Mouse (Mus musculus): Measurements from ENCODE around the gene Dbn1. TPM values are rescaled to one million over a fixed set of nuclear protein-coding genes. Genes with fewer than 3 reads are reported as not detected.

The Dbn1 gene
- total RNA-seq, 2 experiments from 2014 or later = 303 to 325 TPM

GRCm38 (mm10) chr13:55486029-55486794, 1.7 kb downstream of the Dbn1 start:
- DNase-seq (ENCODE audit: extremely low spot score in 1 of 2, low spot score in 2 of 2) = no peak
- no peak; the same call in none of the 2 replicates for TF ChIP-seq CTCF (IDR thresholded peaks at IDR 0.05)
- Histone ChIP-seq H3K4me3 (peak overlapping the region; percentile 92), H3K27ac (peak overlapping the region; percentile 98)
- intact Hi-C loops (cut with DNase I) = no loop called here

- no peak for TF ChIP-seq CTCF (IDR thresholded peaks at IDR 0.05)
- Histone ChIP-seq H3K27ac (peak overlapping the region; percentile 93), H3K4me3 (peak overlapping the region; percentile 44)
- DNase-seq (ENCODE audit: extremely low spot score in 1 of 2, low spot score in 2 of 2) = no peak
- intact Hi-C loops (cut with DNase I) = no loop called here
Observed at GRCm38 (mm10) chr13:55484520-55485088, 3.3 kb downstream of the Dbn1 start.

GRCm38 (mm10) chr13:55483593-55483992, 4.3 kb downstream of the Dbn1 start:
- no peak for TF ChIP-seq CTCF (IDR thresholded peaks at IDR 0.05)
- DNase-seq (ENCODE audit: extremely low spot score in 1 of 2, low spot score in 2 of 2) = peak; percentile 90 to 93
- Histone ChIP-seq H3K27ac (peak overlapping the region; percentile 93), H3K4me3 (peak overlapping the region; percentile 44)
- intact Hi-C loops (cut with DNase I) = no loop called here

- no peak for DNase-seq (ENCODE audit: extremely low spot score in 1 of 2, low spot score in 2 of 2)
- peak overlapping the region; percentile 92 for H3K27ac ChIP-seq
- peak overlapping the region; percentile 44 for H3K4me3 ChIP-seq
- TF ChIP-seq CTCF (IDR thresholded peaks at IDR 0.05) = no peak
- intact Hi-C loops (cut with DNase I) = no loop called here
Observed at GRCm38 (mm10) chr13:55483071-55483470, 4.8 kb downstream of the Dbn1 start.

GRCm38 (mm10) chr13:55482542-55482941, 5.4 kb downstream of the Dbn1 start:
- H3K27ac ChIP-seq = peak overlapping the region; percentile 92
- H3K4me3 ChIP-seq = peak overlapping the region; percentile 44
- intact Hi-C loops (cut with DNase I) = no loop called here
- DNase-seq (ENCODE audit: extremely low spot score in 1 of 2, low spot score in 2 of 2) = no peak
- peak; percentile 14 for TF ChIP-seq CTCF (IDR thresholded peaks at IDR 0.05)

GRCm38 (mm10) chr13:55479929-55480328, 8.0 kb downstream of the Dbn1 start:
- no peak for TF ChIP-seq CTCF (IDR thresholded peaks at IDR 0.05)
- DNase-seq (ENCODE audit: extremely low spot score in 1 of 2, low spot score in 2 of 2) = no peak
- H3K4me3 ChIP-seq = no peak overlapping the region
- intact Hi-C loops (cut with DNase I) = no loop called here
- H3K27ac ChIP-seq = no peak overlapping the region

GRCm38 (mm10) chr13:55479008-55479407, 8.9 kb downstream of the Dbn1 start:
- no peak for DNase-seq (ENCODE audit: extremely low spot score in 1 of 2, low spot score in 2 of 2)
- intact Hi-C loops (cut with DNase I) = no loop called here
- TF ChIP-seq CTCF (IDR thresholded peaks at IDR 0.05) = no peak
- Histone ChIP-seq H3K27ac (peak overlapping the region; percentile 21; the same call in 1 of the 2 replicates), H3K4me3 (no peak overlapping the region)

GRCm38 (mm10) chr13:55478036-55478435, 9.9 kb downstream of the Dbn1 start:
- H3K27ac ChIP-seq = no peak overlapping the region
- intact Hi-C loops (cut with DNase I) = loop anchor here (1.0 kb wide), 1 partner anchor 35 kb away; the partner anchor contains the start of gene Pdlim7
- DNase-seq (ENCODE audit: extremely low spot score in 1 of 2, low spot score in 2 of 2) = no peak

GRCm38 (mm10) chr13:55477492-55477891, 10.4 kb downstream of the Dbn1 start:
- intact Hi-C loops (cut with DNase I) = no loop called here
- DNase-seq (ENCODE audit: extremely low spot score in 1 of 2, low spot score in 2 of 2) = no peak
- TF ChIP-seq CTCF (IDR thresholded peaks at IDR 0.05) = no peak
- Histone ChIP-seq H3K4me3 (no peak overlapping the region), H3K27ac (peak overlapping the region; percentile 0; the same call in 1 of the 2 replicates)

More at GRCm38 (mm10) chr13:55478036-55478435, 9.9 kb downstream of the Dbn1 start:
- peak; percentile 69 for TF ChIP-seq CTCF (IDR thresholded peaks at IDR 0.05)
- H3K4me3 ChIP-seq = no peak overlapping the region

GRCm38 (mm10) chr13:55476256-55476655, 11.7 kb downstream of the Dbn1 start:
- Histone ChIP-seq H3K4me3 (no peak overlapping the region), H3K27ac (no peak overlapping the region)
- intact Hi-C loops (cut with DNase I) = no loop called here
- TF ChIP-seq CTCF (IDR thresholded peaks at IDR 0.05) = no peak
- DNase-seq (ENCODE audit: extremely low spot score in 1 of 2, low spot score in 2 of 2) = peak in 1 of 2 experiments; percentile 13

- no peak for DNase-seq (ENCODE audit: extremely low spot score in 1 of 2, low spot score in 2 of 2)
- no peak overlapping the region for H3K4me3 ChIP-seq
- no peak overlapping the region; the same call in 1 of the 2 replicates for H3K27ac ChIP-seq
- intact Hi-C loops (cut with DNase I) = no loop called here
- no peak for TF ChIP-seq CTCF (IDR thresholded peaks at IDR 0.05)
Observed at GRCm38 (mm10) chr13:55475750-55476149, 12.2 kb downstream of the Dbn1 start.

GRCm38 (mm10) chr13:55474621-55475069, 13.3 kb downstream of the Dbn1 start:
- H3K27ac ChIP-seq = peak overlapping the region; percentile 56
- H3K4me3 ChIP-seq = no peak overlapping the region
- peak in 1 of 2 experiments; percentile 69 for DNase-seq (ENCODE audit: extremely low spot score in 1 of 2, low spot score in 2 of 2)
- intact Hi-C loops (cut with DNase I) = loop anchor here (5.0 kb wide), 1 partner anchor 147 kb away; the partner anchor contains the start of gene Mxd3
- no peak for TF ChIP-seq CTCF (IDR thresholded peaks at IDR 0.05)

All from left cerebral cortex, adult 2 months (tissue).